ENCODE assay signal across 8 mouse cellular contexts in genomic region chr8:84001281-84002000, GRCm38 (mm10). TPM values are rescaled to one million over a fixed set of nuclear protein-coding genes. Genes with fewer than 3 reads are reported as not detected.
DNase-seq lines count a peak whose midpoint lies in the region; ATAC-seq lines count a peak whose summit lies in the region.

Gene 1700067K01Rik (plus strand): TSS chr8:84001502.

- H3K4me1 ChIP-seq in heart, embryonic 14.5 days (ENCODE audit: control insufficient read depth in 2 of 2, insufficient read depth in 2 of 2, low read length in 2 of 2) = peaks cover 15 to 24% of the 10 kb centered on the region in 2 experiments
- peaks cover 49% of the 10 kb centered on the region for H3K4me1 ChIP-seq in hindbrain, embryonic 10.5 days (replicated peaks)
- peaks cover 43% of the 10 kb centered on the region for H3K4me1 ChIP-seq in midbrain, embryonic 15.5 days

- H3K4me2 ChIP-seq in heart, embryonic 14.5 days (ENCODE audit: low read length) = no peak within 1 kb of the TSS; the same call in 1 of the 2 replicates
- H3K4me2 ChIP-seq in midbrain, embryonic 15.5 days = peak within 1 kb of the TSS; percentile 23; the same call in 1 of the 2 replicates

- no peak within 1 kb of the TSS for H3K27ac ChIP-seq in heart, embryonic 14.5 days (replicated peaks in 1 of 2; ENCODE audit: control insufficient read depth in 1 of 2, insufficient read depth in 1 of 2, low read depth in 2 of 2, low read length in 2 of 2)
- 0 out of 2 replicates have a peak within 1 kb of the TSS, but pooled peaks have one; percentile 9 for H3K27ac ChIP-seq in hindbrain, embryonic 10.5 days
- no peak within 1 kb of the TSS for H3K27ac ChIP-seq in midbrain, embryonic 15.5 days

- H3K9ac ChIP-seq in heart, embryonic 14.5 days (ENCODE audit: low read length) = peak within 1 kb of the TSS; percentile 32; the same call in 1 of the 2 replicates
- no peak within 1 kb of the TSS for H3K9ac ChIP-seq in midbrain, embryonic 15.5 days

- H3K9me3 ChIP-seq in heart, embryonic 14.5 days (ENCODE audit: control insufficient read depth, low read length) = no peaks in the 10 kb centered on the region
- H3K9me3 ChIP-seq in hindbrain, embryonic 10.5 days = no peaks in the 10 kb centered on the region
- H3K9me3 ChIP-seq in midbrain, embryonic 15.5 days = no peaks in the 10 kb centered on the region

- H3K36me3 ChIP-seq in heart, embryonic 14.5 days (ENCODE audit: control insufficient read depth, insufficient read depth, low read length) = peaks cover 35% of the 10 kb centered on the region
- peaks cover 42% of the 10 kb centered on the region for H3K36me3 ChIP-seq in hindbrain, embryonic 10.5 days
- H3K36me3 ChIP-seq in midbrain, embryonic 15.5 days (replicated peaks) = no peaks in the 10 kb centered on the region

- ATAC-seq in heart, embryonic 14.5 days (ENCODE audit: insufficient number of reproducible peaks, insufficient read depth, low FRiP score, low read depth) = no peak
- no peak for ATAC-seq in midbrain, embryonic 15.5 days (replicated peaks)

- WGBS in heart, embryonic 14.5 days = 44% methylated on average over 61 of the region's 61 CpGs
- 16% methylated on average over 61 of the region's 61 CpGs for WGBS in hindbrain, embryonic 10.5 days
- WGBS in midbrain, embryonic 15.5 days = 22% methylated on average over 61 of the region's 61 CpGs

- no peak within 1 kb of the TSS for H3K4me3 ChIP-seq in heart, embryonic 14.5 days (ENCODE audit: control insufficient read depth in 1 of 2, insufficient read depth in 1 of 2, low read depth in 1 of 2, low read length in 2 of 2)
- H3K4me3 ChIP-seq in hindbrain, embryonic 10.5 days = peak within 1 kb of the TSS; percentile 39
- 0 out of 2 replicates have a peak within 1 kb of the TSS, but pooled peaks have one; percentile 0 for H3K4me3 ChIP-seq in midbrain, embryonic 15.5 days

- no peak for DNase-seq in heart, postnatal 36 days
- peak; percentile 55 for DNase-seq in WW6 (ENCODE audit: low read depth, low spot score)
- DNase-seq in hindbrain, embryonic 10.5 days (ENCODE audit: low spot score) = no peak
- no peak for DNase-seq in retina, postnatal 1 day
- no peak for DNase-seq in spleen, postnatal 10 days (ENCODE audit: low spot score in 2 of 2)
- DNase-seq in adrenal gland, postnatal 14 days = no peak

- intact Hi-C loops in heart, postnatal 36 days (cut with DNase I) = no loop called here

- H3K27me3 ChIP-seq in heart, embryonic 14.5 days (ENCODE audit: control insufficient read depth, insufficient read depth, low read length) = no peaks in the 10 kb centered on the region
- H3K27me3 ChIP-seq in hindbrain, embryonic 10.5 days (ENCODE audit: insufficient read depth, poor library complexity, severe bottlenecking) = peaks cover 51% of the 10 kb centered on the region
- peaks cover 18% of the 10 kb centered on the region for H3K27me3 ChIP-seq in midbrain, embryonic 15.5 days (replicated peaks)

RNA-seq across cellular contexts. Expression of gene 1700067K01Rik, which starts in this region (rescaled TPM):
- 0.69 and 0.80 TPM in 2 replicates for polyA plus RNA-seq in heart, embryonic 14.5 days (2014; fragmentation: Nextera tagmentation; extraction: Ambion mirVana)
- total RNA-seq in heart, postnatal 36 days (2021) = not detected
- polyA plus RNA-seq in hindbrain, embryonic 10.5 days (2016; fragmentation: Nextera tagmentation; extraction: Ambion mirVana) = 0.52 and 0.54 TPM in 2 replicates
- 0.66 and 1.0 TPM in 2 replicates for polyA plus RNA-seq in midbrain, embryonic 15.5 days (2015; fragmentation: Nextera tagmentation; extraction: Ambion mirVana)
- total RNA-seq in adrenal gland, postnatal 14 days (2021) = 0.56 and 0.83 TPM in 2 replicates

Comparison
In these comparisons a context has a peak if more than half of its experiments do, and no peak if none do; other contexts are left out.
1. H3K4me3 ChIP-seq: peak in hindbrain, embryonic 10.5 days (single experiment) and midbrain, embryonic 15.5 days (single experiment); none in heart, embryonic 14.5 days (0 of 2).